In genomic region chr14:45553854-45554253, GRCm38 (mm10) we compare ENCODE assay signal across 8 mouse cellular contexts. TPM values are rescaled to one million over a fixed set of nuclear protein-coding genes. Genes with fewer than 3 reads are reported as not detected.
DNase-seq lines count a peak whose midpoint lies in the region; ATAC-seq and TF ChIP-seq lines count a peak whose summit lies in the region.
"Had no signal": no experiment of that assay in that cellular context is flagged by ENCODE, and none has a peak within 500 bp of the region (broad histone marks: within the 10 kb centered on the region; RNA-seq: fewer than 3 reads in every experiment).

No protein-coding gene starts in this region.

- H3K27ac ChIP-seq in left cerebral cortex, adult 2 months = no peak overlapping the region
- H3K27ac ChIP-seq in midbrain, embryonic 14.5 days (replicated peaks; ENCODE audit: low read depth, low read length) = no peak overlapping the region
- no peak overlapping the region for H3K27ac ChIP-seq in hindbrain, embryonic 14.5 days
- H3K27ac ChIP-seq: limb, embryonic 12.5 days had no signal

- ATAC-seq in midbrain, embryonic 14.5 days (ENCODE audit: low FRiP score, low TSS enrichment) = no peak
- no peak for ATAC-seq in hindbrain, embryonic 14.5 days (ENCODE audit: low FRiP score)

- H3K9ac ChIP-seq in midbrain, embryonic 14.5 days (replicated peaks; ENCODE audit: low read length) = no peak overlapping the region
- no peak overlapping the region for H3K9ac ChIP-seq in hindbrain, embryonic 14.5 days
- H3K9ac ChIP-seq: limb, embryonic 12.5 days had no signal

- H3K4me2 ChIP-seq in midbrain, embryonic 14.5 days (ENCODE audit: low read length) = no peak overlapping the region
- H3K4me2 ChIP-seq in hindbrain, embryonic 14.5 days (replicated peaks) = no peak overlapping the region
- H3K4me2 ChIP-seq: limb, embryonic 12.5 days had no signal

- no peaks in the 10 kb centered on the region for H3K36me3 ChIP-seq in midbrain, embryonic 14.5 days (ENCODE audit: control insufficient read depth, insufficient read depth, low read length)
- no peaks in the 10 kb centered on the region for H3K36me3 ChIP-seq in hindbrain, embryonic 14.5 days (replicated peaks; ENCODE audit: control insufficient read depth, insufficient read depth)
- H3K36me3 ChIP-seq: limb, embryonic 12.5 days had no signal

- no peaks in the 10 kb centered on the region for H3K9me3 ChIP-seq in midbrain, embryonic 14.5 days (ENCODE audit: control insufficient read depth, low read length)
- H3K9me3 ChIP-seq in hindbrain, embryonic 14.5 days (ENCODE audit: control insufficient read depth, low read length) = no peaks in the 10 kb centered on the region
- H3K9me3 ChIP-seq: limb, embryonic 12.5 days had no signal

- TF ChIP-seq CTCF in left cerebral cortex, adult 2 months (IDR thresholded peaks at IDR 0.05) = no peak

- no peak overlapping the region for H3K4me3 ChIP-seq in left cerebral cortex, adult 2 months
- H3K4me3 ChIP-seq in midbrain, embryonic 14.5 days (replicated peaks; ENCODE audit: low read depth, low read length) = no peak overlapping the region
- no peak overlapping the region for H3K4me3 ChIP-seq in hindbrain, embryonic 14.5 days (replicated peaks; ENCODE audit: low read length)
- H3K4me3 ChIP-seq: limb, embryonic 12.5 days had no signal

- DNase-seq in left cerebral cortex, adult 18-20 months (ENCODE audit: low spot score in 2 of 2) = peak; percentile 33 to 34
- no peak for DNase-seq in left cerebral cortex, adult 2 months (ENCODE audit: extremely low spot score in 1 of 2, low spot score in 2 of 2)
- peak; percentile 37 to 54 for DNase-seq in gastrocnemius, adult 8-10 months (ENCODE audit: low spot score in 2 of 2)
- DNase-seq in heart, postnatal 14 days = peak; percentile 70 to 89
- peak; percentile 53 for DNase-seq in lung, postnatal 36 days
- DNase-seq in midbrain, embryonic 14.5 days = no peak
- DNase-seq in hindbrain, embryonic 14.5 days (ENCODE audit: low spot score) = no peak

- no peaks in the 10 kb centered on the region for H3K4me1 ChIP-seq in midbrain, embryonic 14.5 days (ENCODE audit: control insufficient read depth, insufficient read depth, low read length)
- H3K4me1 ChIP-seq in hindbrain, embryonic 14.5 days (replicated peaks; ENCODE audit: control insufficient read depth, insufficient read depth, low read length) = no peaks in the 10 kb centered on the region
- H3K4me1 ChIP-seq: limb, embryonic 12.5 days had no signal

- H3K27me3 ChIP-seq in midbrain, embryonic 14.5 days (ENCODE audit: control insufficient read depth, insufficient read depth, low read length) = no peaks in the 10 kb centered on the region
- no peaks in the 10 kb centered on the region for H3K27me3 ChIP-seq in hindbrain, embryonic 14.5 days (ENCODE audit: control insufficient read depth, insufficient read depth, low read length)
- H3K27me3 ChIP-seq: limb, embryonic 12.5 days had no signal

- intact Hi-C loops in left cerebral cortex, adult 2 months (cut with DNase I) = loop anchor here (5.0 kb wide), 1 partner anchor 48 kb away; no protein-coding TSS in a partner anchor
- intact Hi-C loops in heart, postnatal 14 days (cut with DNase I) = no loop called here

- 82% methylated on average over 2 of the region's 2 CpGs for WGBS in midbrain, embryonic 14.5 days
- WGBS in hindbrain, embryonic 14.5 days = 76% methylated on average over 2 of the region's 2 CpGs

RNA-seq across cellular contexts. Expression of gene Fermt2, which starts 23.9 kb away (rescaled TPM):
- 100 to 1,000 TPM in 1 of 2 experiments, 10 to 100 TPM in 1; 88.1 to 109 TPM for total RNA-seq in left cerebral cortex, adult 18-20 months (2021)
- total RNA-seq in left cerebral cortex, adult 2 months (2021) = 100 to 1,000 TPM in 1 of 2 experiments, 10 to 100 TPM in 1; 98.1 to 105 TPM
- 100 to 1,000 TPM; 229 to 294 (median 246) TPM for total RNA-seq in gastrocnemius, adult 8-10 months (2022)
- 100 to 1,000 TPM; 269 to 291 TPM for total RNA-seq in heart, postnatal 14 days (2021)
- 49.1 and 63.8 TPM in 2 replicates for polyA plus RNA-seq in midbrain, embryonic 14.5 days (2014; fragmentation: Nextera tagmentation; extraction: Ambion mirVana)
- 63.9 and 71.1 TPM in 2 replicates for polyA plus RNA-seq in hindbrain, embryonic 14.5 days (2014; fragmentation: Nextera tagmentation; extraction: Ambion mirVana)

Comparison
In these comparisons a context has a peak if more than half of its experiments do, and no peak if none do; other contexts are left out.
1. DNase-seq: peak in left cerebral cortex, adult 18-20 months (2 of 2), gastrocnemius, adult 8-10 months (2 of 2), heart, postnatal 14 days (2 of 2) and lung, postnatal 36 days (single experiment); none in left cerebral cortex, adult 2 months (0 of 2), midbrain, embryonic 14.5 days (single experiment) and hindbrain, embryonic 14.5 days (single experiment).